Mouse (Mus musculus): Measurements from ENCODE around the gene Asb2.

Asb2 gene

GRCm38 (mm10) chr12:103355746-103356414, at the start of gene Asb2:
Gene Asb2 (minus strand): TSS chr12:103356001.
- DNase-seq (ENCODE audit: low read depth): no peak

GRCm38 (mm10) chr12:103404131-103404530, 48.3 kb upstream of the Asb2 start:
- DNase-seq (ENCODE audit: low read depth): no peak

GRCm38 (mm10) chr12:103396751-103397150, 41.0 kb upstream of the Asb2 start:
- no peak for DNase-seq (ENCODE audit: low read depth)

GRCm38 (mm10) chr12:103395486-103396275, 39.9 kb upstream of the Asb2 start:
- no peak for DNase-seq (ENCODE audit: low read depth)

- peak; percentile 94 for DNase-seq (ENCODE audit: low read depth)
Measured at GRCm38 (mm10) chr12:103393528-103393927, 37.7 kb upstream of the Asb2 start.

GRCm38 (mm10) chr12:103391098-103391497, 35.3 kb upstream of the Asb2 start:
- DNase-seq (ENCODE audit: low read depth): no peak

GRCm38 (mm10) chr12:103389982-103390381, 34.2 kb upstream of the Asb2 start:
- no peak for DNase-seq (ENCODE audit: low read depth)

- no peak for DNase-seq (ENCODE audit: low read depth)
Measured at GRCm38 (mm10) chr12:103389348-103389727, 33.5 kb upstream of the Asb2 start.

GRCm38 (mm10) chr12:103388505-103389347, 32.9 kb upstream of the Asb2 start, which contains the start of gene Otub2:
Gene Otub2 (plus strand): TSS chr12:103388682.
- DNase-seq (ENCODE audit: low read depth): peak; percentile 87

- DNase-seq (ENCODE audit: low read depth): no peak
Measured at GRCm38 (mm10) chr12:103380226-103380625, 24.4 kb upstream of the Asb2 start.

- no peak for DNase-seq (ENCODE audit: low read depth)
Measured at GRCm38 (mm10) chr12:103376774-103377173, 21.0 kb upstream of the Asb2 start.

GRCm38 (mm10) chr12:103376124-103376523, 20.3 kb upstream of the Asb2 start:
- no peak for DNase-seq (ENCODE audit: low read depth)

GRCm38 (mm10) chr12:103373530-103374236, 17.9 kb upstream of the Asb2 start:
- no peak for DNase-seq (ENCODE audit: low read depth)

- DNase-seq (ENCODE audit: low read depth): peak; percentile 49
Measured at GRCm38 (mm10) chr12:103371711-103372110, 15.9 kb upstream of the Asb2 start.

- no peak for DNase-seq (ENCODE audit: low read depth)
Measured at GRCm38 (mm10) chr12:103370861-103371260, 15.1 kb upstream of the Asb2 start.

GRCm38 (mm10) chr12:103368777-103369176, 13.0 kb upstream of the Asb2 start:
- DNase-seq (ENCODE audit: low read depth): no peak

- no peak for DNase-seq (ENCODE audit: low read depth)
Measured at GRCm38 (mm10) chr12:103368326-103368669, 12.5 kb upstream of the Asb2 start.

- DNase-seq (ENCODE audit: low read depth): peak; percentile 38
Measured at GRCm38 (mm10) chr12:103367620-103368325, 12.0 kb upstream of the Asb2 start.

GRCm38 (mm10) chr12:103367171-103367570, 11.4 kb upstream of the Asb2 start:
- no peak for DNase-seq (ENCODE audit: low read depth)

GRCm38 (mm10) chr12:103362336-103362735, 6.5 kb upstream of the Asb2 start:
- DNase-seq (ENCODE audit: low read depth): no peak

Measured in 416B (cell line).